Mouse (Mus musculus) embryonic fibroblast, embryonic 13.5 days (primary cell): Measurements from ENCODE around the gene Kcnh6.

Source experiments
- CTCF ChIP-seq: IDR thresholded peaks from 2 replicates; pipeline ENCODE4 v1.5.1; 2011; ENCODE audit warnings: mild to moderate bottlenecking, control low read depth, low read length, moderate library complexity, borderline replicate concordance; ENCODE audit not compliant: insufficient read depth
- POLR2A ChIP-seq: IDR thresholded peaks from 2 replicates; pipeline ENCODE4 v1.6.1; 2011; ENCODE audit warnings: low read depth, mild to moderate bottlenecking, control low read depth, low read length, moderate library complexity

DNA sequence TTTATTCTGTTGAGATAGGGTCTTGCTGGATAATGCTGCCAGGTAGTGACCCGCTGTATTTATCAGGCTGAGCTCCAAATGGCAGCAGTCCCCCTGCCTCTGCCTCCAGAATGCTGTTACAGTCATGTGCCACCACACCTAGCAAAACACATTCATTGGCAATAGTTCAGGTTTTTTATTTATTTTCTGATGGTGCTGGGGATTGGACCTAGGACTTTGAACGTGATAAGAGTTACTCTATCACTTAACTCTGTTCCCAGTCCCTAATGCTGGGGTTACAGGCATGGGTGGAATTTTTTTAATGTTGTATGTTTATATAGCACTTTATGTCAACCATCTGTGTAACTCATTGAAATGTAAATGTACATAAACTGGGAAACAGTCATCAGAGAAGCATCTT lies 46.0 kb downstream of the Kcnh6 start:
- no peak for TF ChIP-seq CTCF
- no peak for TF ChIP-seq POLR2A
